Mouse (Mus musculus) lung, postnatal 36 days (tissue): ENCODE results near the gene Prox2.

Source experiments
- DNase-seq: peaks from one replicate; pipeline ENCODE4 v3.0.0; 2022; ENCODE audit warnings: mixed read lengths

Prox2 gene

DNA sequence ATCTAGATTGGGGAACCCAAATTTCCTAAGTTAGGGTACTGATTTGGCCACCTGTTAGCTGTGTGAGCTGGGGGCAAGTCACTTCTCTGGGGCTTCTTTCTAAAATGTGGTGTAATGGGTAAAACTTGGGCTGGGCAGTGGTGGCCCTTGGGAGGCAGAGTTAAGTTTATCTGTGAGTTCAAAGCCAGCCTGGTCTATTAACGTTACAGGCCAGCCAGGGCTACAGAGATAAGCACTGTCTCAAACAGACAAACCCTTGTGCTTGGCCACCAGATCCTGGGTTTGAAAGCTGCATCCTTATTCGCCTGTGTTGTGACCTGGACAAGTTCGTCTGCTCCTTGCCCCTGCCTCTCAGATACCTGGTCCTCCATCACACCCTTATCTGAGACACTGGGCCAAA lies 19.4 kb downstream of the Prox2 start:
- no peak for DNase-seq

DNA sequence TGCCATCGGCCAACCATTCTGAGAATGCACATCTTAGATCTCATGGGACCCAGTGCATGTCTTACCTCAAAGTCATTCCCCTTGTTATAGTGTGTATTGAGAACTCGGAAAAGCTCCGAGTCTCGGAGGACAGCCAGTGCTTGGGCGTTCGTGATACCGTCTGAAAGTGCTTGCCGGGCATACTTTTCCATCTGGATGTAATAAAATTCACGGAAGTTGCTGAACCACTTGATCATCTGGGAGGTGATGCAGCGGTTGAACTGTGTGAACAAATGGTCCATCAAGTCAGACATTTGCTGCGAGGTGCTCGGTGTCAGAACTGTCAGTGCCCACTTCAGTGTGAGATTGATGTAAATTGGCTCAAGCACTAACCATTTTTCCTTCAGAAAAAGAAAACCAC lies 22.7 kb downstream of the Prox2 start:
- DNase-seq: no peak

DNA sequence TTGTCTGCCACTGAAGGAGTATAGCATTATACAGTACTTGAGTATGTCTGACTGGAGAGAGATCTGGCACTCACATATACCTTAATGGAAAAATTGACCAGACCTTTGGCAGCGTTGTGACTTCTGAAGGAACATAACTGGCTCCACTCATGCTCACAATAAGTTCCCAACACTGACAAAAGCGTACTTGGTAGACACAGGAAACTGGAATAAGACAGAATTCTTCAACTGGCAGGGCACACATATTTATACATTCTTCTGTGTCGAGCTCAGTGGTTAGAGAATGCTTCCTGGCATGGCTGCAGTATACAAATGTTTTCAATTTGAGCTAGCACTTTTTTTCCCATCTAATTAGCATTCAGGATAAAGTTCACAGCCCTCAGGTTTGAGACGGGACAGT lies 25.6 kb downstream of the Prox2 start:
- DNase-seq: no peak

DNA sequence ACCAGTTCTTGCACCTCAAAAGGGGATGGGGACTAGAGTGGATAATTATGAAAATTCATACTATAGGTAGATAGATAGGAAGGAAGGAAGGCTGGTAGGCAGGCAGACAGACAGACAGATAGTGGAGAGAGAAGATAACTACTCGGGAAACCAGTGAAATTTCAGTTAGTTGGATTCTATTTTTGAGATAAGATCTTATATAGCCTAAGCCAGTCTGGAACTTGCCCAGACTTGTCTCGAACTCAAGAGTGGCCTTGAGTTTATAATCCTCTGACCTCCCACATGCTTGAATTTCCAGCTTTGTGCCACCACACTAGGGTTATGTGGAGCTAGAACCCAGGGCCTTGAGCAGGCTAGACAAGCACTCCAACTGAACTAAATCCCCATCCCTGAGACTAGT lies 26.3 kb downstream of the Prox2 start:
- no peak for DNase-seq

DNA sequence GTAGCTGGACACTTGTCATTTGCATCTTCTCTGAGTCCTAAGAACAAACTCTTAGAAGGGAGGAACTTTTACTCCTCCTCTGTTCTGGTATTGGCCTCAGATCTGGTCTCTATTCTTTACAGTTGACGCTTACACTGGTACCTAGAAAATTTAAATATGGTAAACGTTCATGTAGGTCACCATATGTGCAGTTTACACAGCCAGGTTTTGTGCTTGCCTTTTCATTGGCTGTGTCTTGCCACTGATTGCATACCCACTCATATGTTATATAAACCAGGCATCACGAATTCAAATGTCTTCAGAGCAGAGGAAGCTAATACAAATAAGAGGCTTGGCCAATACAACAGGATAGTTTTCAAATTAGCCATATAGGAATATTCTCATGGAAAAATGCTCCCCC lies 33.5 kb downstream of the Prox2 start:
- no peak for DNase-seq

DNA sequence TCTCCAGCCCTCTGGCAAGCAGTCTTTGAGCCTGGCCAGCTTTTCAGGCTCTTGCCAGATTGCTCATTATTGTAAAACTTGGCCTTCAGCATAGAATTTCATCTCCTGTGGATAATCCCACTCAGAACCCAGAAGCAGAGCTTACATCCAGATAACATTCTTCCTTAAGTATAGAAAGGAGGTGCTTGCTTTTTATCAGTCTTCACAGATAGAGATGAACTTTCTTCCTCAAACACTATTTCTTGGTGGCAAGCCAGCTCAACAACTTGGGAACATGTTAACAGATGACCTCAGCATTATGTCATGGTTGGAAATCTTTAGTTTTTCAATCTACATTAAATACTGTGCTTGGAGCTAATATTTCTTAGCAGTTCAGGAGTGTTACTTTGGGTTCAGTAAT lies 39.5 kb downstream of the Prox2 start:
- DNase-seq: no peak

DNA sequence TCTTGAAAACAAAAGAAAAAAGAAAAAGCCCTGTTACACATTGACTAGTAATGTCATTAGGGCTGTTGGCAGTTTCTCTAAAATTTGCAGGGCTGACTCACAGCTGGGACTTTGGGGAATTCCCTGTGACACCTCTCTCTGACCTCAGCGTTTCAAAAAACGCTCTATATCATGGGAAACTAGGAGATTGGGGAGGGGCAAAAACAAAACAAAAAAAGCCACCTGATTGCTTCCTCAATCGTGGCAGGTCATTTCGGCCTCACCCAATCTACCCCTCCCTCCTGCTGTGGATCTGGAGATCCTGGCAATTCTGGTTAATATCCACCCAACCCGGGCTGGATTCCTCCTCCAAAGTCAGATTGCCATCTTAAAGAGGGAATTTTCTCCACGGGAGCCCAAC lies 59.3 kb downstream of the Prox2 start:
- no peak for DNase-seq
